Mouse (Mus musculus) adrenal gland, adult 10 weeks (tissue): ENCODE results near the gene Gm9. TPM values are rescaled to one million over a fixed set of nuclear protein-coding genes. Genes with fewer than 3 reads are reported as not detected.

Experiments
- polyA plus RNA-seq: library from polyadenylated mRNA; stranded (reverse); fragments of 350-450 nt; fragmentation: Illumina TruSeq; extraction: RNeasy Lipid Tissue Mini Kit (QIAGEN cat#74804); gene quantifications from one replicate; pipeline ENCODE4 v1.2.3, GENCODE M21; 2014; ENCODE audit warnings: low read depth, low replicate concordance

The Gm9 gene
- not detected for polyA plus RNA-seq

DNA sequence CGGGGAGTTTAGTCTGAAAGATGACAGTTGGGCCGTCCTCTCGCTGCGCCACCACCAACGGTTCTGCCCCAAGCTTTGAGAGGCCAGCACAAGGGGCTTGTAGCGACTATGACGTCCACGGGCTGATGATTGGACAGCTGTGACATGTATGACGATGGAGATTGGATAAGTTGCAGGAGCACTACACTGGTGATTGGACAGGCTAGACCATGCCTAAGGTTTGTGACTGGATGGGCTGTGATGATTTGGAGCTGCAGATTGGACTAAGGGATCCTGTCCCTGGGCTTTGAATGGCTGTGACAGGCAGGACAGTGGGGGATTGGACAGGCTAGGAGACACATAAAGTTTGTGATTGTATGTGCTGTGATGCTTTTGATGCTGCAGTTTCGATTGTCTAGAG lies at the start of gene Gm9:
Gene Gm9 (minus strand): TSS at position 101 of the 400 bp plus-strand sequence.

DNA sequence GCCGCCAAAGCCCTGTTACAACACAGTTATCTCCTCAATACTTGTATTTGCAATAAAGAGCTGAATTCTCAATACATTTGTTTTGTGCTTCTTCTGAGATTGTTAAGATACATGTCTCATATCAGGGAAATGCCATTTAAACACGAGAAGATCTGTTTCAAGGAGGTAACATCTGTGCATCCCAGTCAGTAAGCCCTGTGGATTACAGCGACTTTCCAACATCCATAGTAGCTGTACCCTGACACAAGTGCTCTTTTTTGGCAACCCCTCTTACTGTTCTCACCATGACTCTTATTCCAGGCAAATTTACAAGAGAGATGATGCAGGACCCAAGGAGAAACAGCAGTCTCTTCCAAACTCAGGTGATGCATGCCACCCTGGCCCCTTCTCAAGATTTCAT lies 38.8 kb upstream of the Gm9 start, which contains the start of gene Rhox3a:
Gene Rhox3a (plus strand): TSS at position 301 of the 400 bp plus-strand sequence.

DNA sequence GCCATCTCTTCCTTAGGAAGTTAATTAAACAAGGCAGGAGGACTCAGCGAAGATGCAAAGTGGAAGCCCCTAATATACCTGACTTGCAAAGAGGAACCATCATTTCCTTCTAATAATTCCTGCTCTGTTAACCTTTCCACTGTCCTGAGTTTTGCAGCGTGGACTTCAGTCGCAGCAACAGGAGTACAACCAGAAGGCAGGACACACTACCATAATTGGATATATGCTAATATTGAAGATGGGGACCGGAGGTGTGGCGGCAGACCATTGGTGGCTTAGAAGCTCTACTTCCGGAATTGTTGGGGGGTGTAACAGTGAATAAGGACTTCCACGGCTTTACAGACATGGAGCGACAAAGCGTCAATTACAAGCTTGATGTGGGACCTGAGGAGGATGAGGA lies 33.8 kb upstream of the Gm9 start, which contains the start of gene Rhox2a:
Gene Rhox2a (plus strand): TSS at position 301 of the 400 bp plus-strand sequence.

DNA sequence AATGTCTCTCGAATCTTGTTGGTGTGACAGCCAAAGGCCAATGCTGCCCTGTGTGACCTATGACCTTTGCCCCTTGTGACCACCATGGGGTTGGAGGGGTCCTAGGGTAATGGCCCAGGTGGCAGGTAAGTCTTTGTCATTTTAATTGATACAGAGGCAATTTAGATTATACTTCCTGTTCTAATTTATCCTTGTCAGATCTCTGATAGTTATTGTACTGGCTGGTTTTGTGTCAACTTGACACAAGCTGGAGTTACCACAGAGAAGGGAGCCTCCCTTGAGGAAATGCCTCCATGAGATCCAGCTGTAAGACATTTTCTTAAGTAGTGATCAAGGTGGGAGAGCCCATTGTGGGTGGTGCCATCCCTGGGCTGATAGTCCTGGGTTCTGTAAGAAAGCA lies 11.3 kb upstream of the Gm9 start, which contains the start of gene Rhox1:
Gene Rhox1 (minus strand): TSS at position 101 of the 400 bp plus-strand sequence.

DNA sequence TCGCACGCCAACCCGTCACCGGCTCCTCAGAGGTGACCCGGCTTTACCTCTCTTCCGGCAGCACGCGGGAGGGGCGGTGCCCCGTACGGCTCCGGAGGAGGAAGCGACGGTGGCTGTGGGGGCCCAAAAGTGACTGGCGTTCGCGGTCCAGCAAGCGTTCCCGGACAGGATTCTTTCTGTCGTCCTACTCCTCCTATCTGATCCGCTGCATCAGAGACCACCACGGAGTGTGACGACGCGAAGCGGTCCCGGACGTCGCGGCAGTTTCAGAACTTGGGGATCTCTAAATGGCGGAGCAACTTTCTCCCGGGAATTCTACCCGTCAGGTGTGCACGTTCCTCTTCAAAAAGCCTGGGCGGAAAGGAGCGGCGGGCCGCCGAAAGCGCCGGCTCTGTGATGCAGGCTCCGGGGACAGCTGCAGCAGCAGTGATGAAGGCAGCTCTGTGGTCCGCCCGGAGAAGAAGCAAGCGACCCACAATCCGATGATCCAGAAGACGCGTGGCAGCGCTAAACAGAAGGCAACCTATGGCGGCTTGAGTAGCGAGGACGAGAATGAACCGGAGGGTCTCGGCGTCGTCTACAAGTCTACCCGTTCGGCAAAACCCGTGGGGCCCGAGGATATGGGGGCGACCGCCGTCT lies 19.6 kb downstream of the Gm9 start, which contains the start of the genes Ndufa1 and Rnf113a1:
Gene Ndufa1 (minus strand): TSS at position 59 of the 639 bp plus-strand sequence.
Gene Rnf113a1 (plus strand): TSS at position 141 of the 639 bp plus-strand sequence.

DNA sequence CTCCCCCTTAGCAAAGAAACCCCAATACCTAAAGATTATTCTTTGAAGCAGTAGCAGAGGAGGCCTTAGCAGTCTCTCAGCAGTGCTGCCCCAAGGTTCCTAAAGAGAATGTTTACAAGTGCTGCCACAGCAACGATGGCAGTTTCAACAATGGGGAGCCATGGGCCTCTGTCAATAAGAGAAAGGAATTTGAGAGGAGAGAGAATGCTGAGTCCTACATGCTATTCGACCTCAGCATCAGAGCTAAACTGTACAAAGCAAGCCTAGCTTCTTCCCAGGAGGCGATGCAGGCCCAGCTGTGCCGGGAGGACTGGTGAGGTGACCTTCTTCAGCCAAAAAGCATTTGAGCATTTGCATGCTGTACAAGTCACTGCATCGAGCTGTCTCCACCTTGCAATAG lies 42.1 kb downstream of the Gm9 start, which contains the start of gene Akap14:
Gene Akap14 (minus strand): TSS at position 101 of the 400 bp plus-strand sequence.

Other genes starting within 250 kb of the Gm9 start
- 24.4 TPM for gene Sept6, start 219.2 kb downstream of the Gm9 start, polyA plus RNA-seq
- not detected for gene Sowahd, start 162.2 kb downstream of the Gm9 start, polyA plus RNA-seq
- gene Rpl39, start 125.6 kb downstream of the Gm9 start, polyA plus RNA-seq = 763 TPM
- gene Upf3b, start 100.7 kb downstream of the Gm9 start, polyA plus RNA-seq = 76.1 TPM
- gene Nkap, start 84.2 kb downstream of the Gm9 start, polyA plus RNA-seq = 115 TPM
- not detected for gene Akap14, start 42.2 kb downstream of the Gm9 start, polyA plus RNA-seq
- gene Ndufa1, start 19.9 kb downstream of the Gm9 start, polyA plus RNA-seq = 249 TPM
- 0.52 TPM for gene Rnf113a1, start 19.8 kb downstream of the Gm9 start, polyA plus RNA-seq
- not detected for gene Rhox1, start 11.2 kb upstream of the Gm9 start, polyA plus RNA-seq
- not detected for gene Rhox2a, start 33.9 kb upstream of the Gm9 start, polyA plus RNA-seq
- gene Rhox3a, start 38.9 kb upstream of the Gm9 start, polyA plus RNA-seq = not detected
- gene Rhox4a, start 54.3 kb upstream of the Gm9 start, polyA plus RNA-seq = not detected
- not detected for gene Rhox3a2, start 169.0 kb upstream of the Gm9 start, polyA plus RNA-seq
- not detected for gene Rhox4a2, start 179.8 kb upstream of the Gm9 start, polyA plus RNA-seq
- not detected for gene Rhox2b, start 201.0 kb upstream of the Gm9 start, polyA plus RNA-seq
- not detected for gene Rhox4b, start 221.5 kb upstream of the Gm9 start, polyA plus RNA-seq
- gene Rhox2c, start 242.6 kb upstream of the Gm9 start, polyA plus RNA-seq = not detected
- gene Rhox3c, start 247.5 kb upstream of the Gm9 start, polyA plus RNA-seq = not detected